ENCODE assay signal across 8 mouse cellular contexts in the genomic region with DNA sequence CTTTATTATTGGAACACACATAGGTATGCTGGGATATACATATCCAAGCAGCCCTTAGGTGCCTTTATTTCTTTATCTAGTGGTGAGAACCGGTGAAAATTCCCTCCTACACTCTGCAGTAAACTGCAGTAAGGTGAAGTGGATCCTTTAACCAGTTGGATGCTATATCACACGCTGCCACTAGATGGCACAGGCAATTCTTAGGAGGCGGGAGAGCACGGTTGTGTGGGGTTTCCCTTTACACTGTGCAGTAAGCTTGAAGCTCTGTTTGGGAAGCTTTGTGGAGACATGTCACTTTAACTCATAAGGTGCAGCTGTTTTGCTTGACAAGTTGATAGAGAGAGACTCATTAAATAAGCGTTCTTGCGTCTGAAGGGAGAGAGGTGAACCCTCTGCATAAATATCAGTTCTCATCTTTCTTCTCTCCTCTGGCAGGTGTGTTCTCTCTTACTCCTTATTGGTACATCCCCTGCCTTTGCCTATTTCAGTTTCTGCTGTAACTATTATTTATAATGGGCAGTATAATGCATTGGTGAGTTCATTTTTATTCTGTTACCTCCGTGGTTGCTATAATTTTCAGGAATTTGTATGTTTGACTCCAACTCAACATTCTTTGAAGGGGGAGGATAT. TPM values are rescaled to one million over a fixed set of nuclear protein-coding genes. Genes with fewer than 3 reads are reported as not detected.
DNase-seq lines count a peak whose midpoint lies in the region; ATAC-seq and TF ChIP-seq lines count a peak whose summit lies in the region.

No protein-coding gene starts in this region.

- no peak overlapping the region for H3K4me2 ChIP-seq in heart, embryonic 12.5 days
- H3K4me2 ChIP-seq in forebrain, postnatal 0 days (ENCODE audit: low read depth): no peak overlapping the region

- no peaks in the 10 kb centered on the region for H3K79me2 ChIP-seq in heart, adult 2 months (replicated peaks; ENCODE audit: control insufficient read depth, insufficient read depth, low read length)

- H3K36me3 ChIP-seq in heart, adult 2 months (ENCODE audit: control insufficient read depth, insufficient read depth, low read length): no peaks in the 10 kb centered on the region
- no peaks in the 10 kb centered on the region for H3K36me3 ChIP-seq in heart, embryonic 12.5 days
- no peaks in the 10 kb centered on the region for H3K36me3 ChIP-seq in forebrain, postnatal 0 days (ENCODE audit: insufficient read depth)
- no peaks in the 10 kb centered on the region for H3K36me3 ChIP-seq in midbrain, embryonic 10.5 days
- H3K36me3 ChIP-seq in small intestine, adult 2 months (ENCODE audit: control insufficient read depth, insufficient read depth, low read length): no peaks in the 10 kb centered on the region

- DNase-seq in heart, adult 2 months: peak; percentile 33 to 55
- peak; percentile 65 to 71 for DNase-seq in cerebellum, adult 18-20 months
- peak; percentile 91 for DNase-seq in forebrain, postnatal 0 days
- peak; percentile 70 to 83 for DNase-seq in left cerebral cortex, postnatal 14 days (ENCODE audit: low spot score in 2 of 2)
- peak; percentile 58 for DNase-seq in midbrain, embryonic 10.5 days (ENCODE audit: low spot score)

- no peak for ATAC-seq in heart, embryonic 12.5 days (ENCODE audit: insufficient number of reproducible peaks, low FRiP score)
- ATAC-seq in forebrain, postnatal 0 days: peak; percentile 97
- peak; percentile 94 for ATAC-seq in inflammation-experienced regulatory T-cells, adult 6 months

- no peak overlapping the region for H3K4me3 ChIP-seq in heart, adult 2 months
- H3K4me3 ChIP-seq in heart, embryonic 12.5 days: no peak overlapping the region
- no peak overlapping the region for H3K4me3 ChIP-seq in forebrain, postnatal 0 days (ENCODE audit: low read depth, low read length)
- H3K4me3 ChIP-seq in midbrain, embryonic 10.5 days: no peak overlapping the region
- H3K4me3 ChIP-seq in small intestine, adult 2 months (ENCODE audit: low read depth, low read length): no peak overlapping the region

- H3K9ac ChIP-seq in heart, adult 2 months (ENCODE audit: low read depth, low read length): no peak overlapping the region
- H3K9ac ChIP-seq in heart, embryonic 12.5 days: no peak overlapping the region
- H3K9ac ChIP-seq in forebrain, postnatal 0 days: no peak overlapping the region

- H3K4me1 ChIP-seq in heart, adult 2 months (ENCODE audit: control insufficient read depth, insufficient read depth, low read length): no peaks in the 10 kb centered on the region
- no peaks in the 10 kb centered on the region for H3K4me1 ChIP-seq in heart, embryonic 12.5 days (replicated peaks)
- H3K4me1 ChIP-seq in forebrain, postnatal 0 days (ENCODE audit: insufficient read depth): no peaks in the 10 kb centered on the region
- H3K4me1 ChIP-seq in midbrain, embryonic 10.5 days: no peaks in the 10 kb centered on the region
- peaks cover 7% of the 10 kb centered on the region; the same call in 1 of the 2 replicates for H3K4me1 ChIP-seq in small intestine, adult 2 months (ENCODE audit: control insufficient read depth, insufficient read depth, insufficient read length, low read length)

- no peak overlapping the region for H3K27ac ChIP-seq in heart, adult 2 months
- H3K27ac ChIP-seq in heart, embryonic 12.5 days (ENCODE audit: poor library complexity, severe bottlenecking): no peak overlapping the region
- no peak overlapping the region for H3K27ac ChIP-seq in forebrain, postnatal 0 days (ENCODE audit: low read depth, low read length)
- no peak overlapping the region for H3K27ac ChIP-seq in midbrain, embryonic 10.5 days (replicated peaks)
- H3K27ac ChIP-seq in small intestine, adult 2 months (ENCODE audit: insufficient read depth, low read depth, low read length): no peak overlapping the region

- intact Hi-C loops in heart, adult 2 months (cut with DNase I): loop anchor here (10.0 kb wide), 1 partner anchor 83 kb away; no protein-coding TSS in a partner anchor
- intact Hi-C loops in left cerebral cortex, postnatal 14 days (cut with DNase I): no loop called here

- peak; percentile 97 for TF ChIP-seq CTCF in heart, adult 2 months (IDR thresholded peaks at IDR 0.05)
- TF ChIP-seq CTCF in forebrain, postnatal 0 days (IDR thresholded peaks at IDR 0.05; ENCODE audit: low read depth): peak; percentile 94
- peak; percentile 74; the same call in 1 of the 2 replicates for TF ChIP-seq CTCF in small intestine, adult 2 months (IDR thresholded peaks at IDR 0.05; ENCODE audit: extremely low read depth, insufficient read length, insufficient replicate concordance, low read depth, low read length)

- no peaks in the 10 kb centered on the region for H3K9me3 ChIP-seq in heart, embryonic 12.5 days (replicated peaks)
- H3K9me3 ChIP-seq in forebrain, postnatal 0 days (ENCODE audit: low read length): no peaks in the 10 kb centered on the region
- H3K9me3 ChIP-seq in midbrain, embryonic 10.5 days (replicated peaks): no peaks in the 10 kb centered on the region

- H3K27me3 ChIP-seq in heart, adult 2 months (ENCODE audit: control insufficient read depth, insufficient read depth, low read length): no peaks in the 10 kb centered on the region
- H3K27me3 ChIP-seq in heart, embryonic 12.5 days (replicated peaks): peaks cover 7% of the 10 kb centered on the region; the same call in 1 of the 2 replicates
- no peaks in the 10 kb centered on the region for H3K27me3 ChIP-seq in forebrain, postnatal 0 days (ENCODE audit: insufficient read depth, low read length)
- no peaks in the 10 kb centered on the region for H3K27me3 ChIP-seq in midbrain, embryonic 10.5 days (ENCODE audit: low read depth, poor library complexity, severe bottlenecking)
- no peaks in the 10 kb centered on the region for H3K27me3 ChIP-seq in small intestine, adult 2 months (ENCODE audit: control insufficient read depth, insufficient read depth, low read length)

- TF ChIP-seq EP300 in heart, adult 2 months (IDR thresholded peaks at IDR 0.05; ENCODE audit: insufficient read depth, low read depth, low read length): no peak

- WGBS in heart, adult 2 months: 12% methylated on average over 7 of the region's 7 CpGs
- 8% methylated on average over 7 of the region's 7 CpGs for WGBS in heart, embryonic 12.5 days
- WGBS in forebrain, postnatal 0 days: 8% methylated on average over 7 of the region's 7 CpGs
- WGBS in midbrain, embryonic 10.5 days: 13% methylated on average over 7 of the region's 7 CpGs
- WGBS in small intestine, adult 2 months: 4% methylated on average over 7 of the region's 7 CpGs

- TF ChIP-seq POLR2A in heart, adult 2 months (IDR thresholded peaks at IDR 0.05; ENCODE audit: insufficient read depth, low read depth, low read length): no peak
- TF ChIP-seq POLR2A in small intestine, adult 2 months (IDR thresholded peaks at IDR 0.05; ENCODE audit: low read depth, low read length): no peak

RNA-seq across cellular contexts. Expression of a gene that starts 22.9 kb away (rescaled TPM):
- 10 to 100 TPM; 33.8 to 34.9 TPM for total RNA-seq in heart, adult 2 months (2021)
- polyA plus RNA-seq in heart, adult 2 months (2012; rRNA removed): 52.0 and 53.6 TPM in 2 replicates
- 61.6 and 63.3 TPM in 2 replicates for polyA plus RNA-seq in heart, embryonic 12.5 days (2016; fragmentation: Nextera tagmentation; extraction: Ambion mirVana)
- 154 and 160 TPM in 2 replicates for total RNA-seq in forebrain, postnatal 0 days (2014; rRNA removed)
- 219 and 228 TPM in 2 replicates for polyA plus RNA-seq in forebrain, postnatal 0 days (2015; fragmentation: Nextera tagmentation; extraction: Ambion mirVana)
- 10 to 100 TPM; 23.1 to 52.2 (median 35.8) TPM for polyA plus RNA-seq in inflammation-experienced regulatory T-cells, adult 6 months (2017; shearing (Covaris generic))
- 100 to 1,000 TPM; 161 to 170 TPM for total RNA-seq in left cerebral cortex, postnatal 14 days (2021)
- polyA plus RNA-seq in midbrain, embryonic 10.5 days (2016; fragmentation: Nextera tagmentation; extraction: Ambion mirVana): 72.8 and 79.9 TPM in 2 replicates
- 17.4 and 18.1 TPM in 2 replicates for polyA plus RNA-seq in small intestine, adult 2 months (2012; rRNA removed)
